Mouse (Mus musculus) CH12.LX (cell line): ENCODE measurements around the gene Spata2l. TPM values are rescaled to one million over a fixed set of nuclear protein-coding genes. Genes with fewer than 3 reads are reported as not detected.

ENCODE experiments used
- DNase-seq: peaks from one replicate; pipeline ENCODE4 v3.0.0-alpha.2; 2013; ENCODE audit errors: extremely low read depth
- H3K27ac ChIP-seq: 2 replicates; pipeline ENCODE4 v1.5.1; 2012; ENCODE audit warnings: low read depth, mild to moderate bottlenecking, control low read depth, moderate library complexity; ENCODE audit not compliant: insufficient read depth
- H3K27me3 ChIP-seq: replicated peaks from 2 replicates; pipeline ENCODE3; 2012; ENCODE audit warnings: inconsistent platforms
- H3K36me3 ChIP-seq, 2 experiments: replicated peaks in 1 of 2; 2 replicates each; pipeline versions ENCODE3 to v1.6.1; 2012; ENCODE audit warnings: inconsistent platforms in 1 of 2, low read length in 1 of 2, mild to moderate bottlenecking in 1 of 2, mixed read lengths in 1 of 2, moderate library complexity in 1 of 2; ENCODE audit not compliant: control insufficient read depth in 1 of 2, insufficient read depth in 1 of 2
- H3K4me1 ChIP-seq, 2 experiments: 2 replicates each; pipeline ENCODE4 v1.6.1; 2012; ENCODE audit warnings: inconsistent platforms in 1 of 2, moderate library complexity in 1 of 2; ENCODE audit not compliant: insufficient read depth in 2 of 2, control insufficient read depth in 1 of 2
- H3K4me2 ChIP-seq: 2 replicates; pipeline ENCODE4 v1.6.1; 2012; ENCODE audit warnings: low read depth, mild to moderate bottlenecking, control low read depth; ENCODE audit not compliant: poor library complexity, insufficient read depth, severe bottlenecking
- H3K4me3 ChIP-seq, 3 experiments: fragments of 150-350 bp in 1 of 3; sonication (generic) in 1 of 3; replicated peaks in 1 of 3; 2 replicates each; pipeline versions ENCODE3 to v1.5.1; 2011 to 2012; ENCODE audit warnings: low read depth in 2 of 3, low read length in 2 of 3, mild to moderate bottlenecking in 2 of 3, moderate library complexity in 2 of 3, control low read depth in 1 of 3, improper control_type of control experiment in 1 of 3, inconsistent platforms in 1 of 3, mixed read lengths in 1 of 3; ENCODE audit not compliant: poor library complexity in 1 of 3
- H3K79me2 ChIP-seq: replicated peaks from 2 replicates; pipeline ENCODE4 v1.6.1; 2012; ENCODE audit warnings: mild to moderate bottlenecking, moderate library complexity; ENCODE audit not compliant: control insufficient read depth, poor library complexity, insufficient read depth, severe bottlenecking; ENCODE audit errors: extremely low read depth
- H3K9ac ChIP-seq: 2 replicates; pipeline ENCODE4 v1.6.1; 2012; ENCODE audit warnings: low read depth, mild to moderate bottlenecking, control low read depth, moderate library complexity; ENCODE audit not compliant: insufficient read depth
- H3K9me3 ChIP-seq: replicated peaks from 2 replicates; pipeline ENCODE3; 2012; ENCODE audit warnings: low read length, inconsistent platforms, mixed read lengths
- CHD1 ChIP-seq: IDR thresholded peaks from 2 replicates; pipeline ENCODE4 v1.6.1; 2012; ENCODE audit warnings: low read depth, low read length, improper control_type of control experiment, inconsistent platforms
- CTCF ChIP-seq, 2 experiments: IDR thresholded peaks in 1 of 2; conservative IDR thresholded peaks in 1 of 2; 2 replicates each; pipeline ENCODE4 v1.5.1; 2011 to 2012; ENCODE audit warnings: low read depth in 2 of 2, low read length in 2 of 2, improper control_type of control experiment in 1 of 2, inconsistent platforms in 1 of 2, mild to moderate bottlenecking in 1 of 2, moderate library complexity in 1 of 2
- E2F4 ChIP-seq: IDR thresholded peaks from 2 replicates; pipeline ENCODE4 v1.6.1; 2011; ENCODE audit warnings: low read depth, low read length, improper control_type of control experiment; ENCODE audit not compliant: insufficient replicate concordance
- EP300 ChIP-seq: IDR thresholded peaks from 2 replicates; pipeline ENCODE4 v1.6.1; 2011; ENCODE audit warnings: low read length, improper control_type of control experiment
- GABPA ChIP-seq: IDR thresholded peaks from 2 replicates; pipeline ENCODE4 v1.6.1; 2012; ENCODE audit warnings: low read depth, low read length, improper control_type of control experiment, inconsistent platforms; ENCODE audit not compliant: insufficient replicate concordance
- HCFC1 ChIP-seq: IDR thresholded peaks from 2 replicates; pipeline ENCODE4 v1.6.1; 2012; ENCODE audit warnings: low read depth, mild to moderate bottlenecking, inconsistent platforms, low read length, improper control_type of control experiment
- IRF4 ChIP-seq: IDR thresholded peaks from 2 replicates; pipeline ENCODE4 v1.6.1; 2014; ENCODE audit warnings: low read depth, mild to moderate bottlenecking, inconsistent platforms, low read length, improper control_type of control experiment
- JUN ChIP-seq: IDR thresholded peaks from 2 replicates; pipeline ENCODE4 v1.6.1; 2011; ENCODE audit warnings: low read depth, mild to moderate bottlenecking, low read length, improper control_type of control experiment, moderate library complexity; ENCODE audit not compliant: insufficient read depth
- KAT2A ChIP-seq: IDR thresholded peaks from 2 replicates; pipeline ENCODE4 v1.6.1; 2012; ENCODE audit warnings: low read length, improper control_type of control experiment, inconsistent platforms; ENCODE audit not compliant: insufficient replicate concordance
- MAFK ChIP-seq: IDR thresholded peaks from 2 replicates; pipeline ENCODE4 v1.6.1; 2011; ENCODE audit warnings: low read length, improper control_type of control experiment; ENCODE audit not compliant: insufficient replicate concordance
- MAX ChIP-seq: IDR thresholded peaks from 2 replicates; pipeline ENCODE4 v1.6.1; 2011; ENCODE audit warnings: low read length, improper control_type of control experiment
- MAZ ChIP-seq: IDR thresholded peaks from 2 replicates; pipeline ENCODE4 v1.6.1; 2012; ENCODE audit warnings: low read depth, mild to moderate bottlenecking, inconsistent platforms, low read length, improper control_type of control experiment, moderate library complexity
- MEF2A ChIP-seq: IDR thresholded peaks from 2 replicates; pipeline ENCODE4 v1.6.1; 2014; ENCODE audit warnings: low read depth, mild to moderate bottlenecking, inconsistent platforms, low read length, improper control_type of control experiment, borderline replicate concordance
- MXI1 ChIP-seq: IDR thresholded peaks from 2 replicates; pipeline ENCODE4 v1.6.1; 2011; ENCODE audit warnings: mild to moderate bottlenecking, low read depth, low read length, improper control_type of control experiment
- MYC ChIP-seq: IDR thresholded peaks from 2 replicates; pipeline ENCODE4 v1.6.1; 2011; ENCODE audit warnings: low read depth, mild to moderate bottlenecking, improper control_type of control experiment, low read length
- NELFE ChIP-seq: IDR thresholded peaks from 2 replicates; pipeline ENCODE4 v1.6.1; 2011; ENCODE audit warnings: low read depth, low read length, improper control_type of control experiment
- POLR2A ChIP-seq: IDR thresholded peaks from 2 replicates; pipeline ENCODE4 v1.6.1; 2011; ENCODE audit warnings: low read depth, mild to moderate bottlenecking, improper control_type of control experiment, low read length
- POLR2AphosphoS2 ChIP-seq: IDR thresholded peaks from 2 replicates; pipeline ENCODE4 v1.6.1; 2011; ENCODE audit warnings: low read depth, low read length, improper control_type of control experiment
- RAD21 ChIP-seq: IDR thresholded peaks from 2 replicates; pipeline ENCODE4 v1.6.1; 2011; ENCODE audit warnings: low read depth, mild to moderate bottlenecking, low read length, improper control_type of control experiment, moderate library complexity
- SIN3A ChIP-seq: IDR thresholded peaks from 2 replicates; pipeline ENCODE4 v1.6.1; 2012; ENCODE audit warnings: low read length, improper control_type of control experiment, inconsistent platforms
- TBP ChIP-seq: conservative IDR thresholded peaks from 2 replicates; pipeline ENCODE4 v1.6.1; 2011; ENCODE audit warnings: low read depth, low read length, improper control_type of control experiment
- UBTF ChIP-seq: IDR thresholded peaks from 2 replicates; pipeline ENCODE4 v1.6.1; 2012; ENCODE audit warnings: low read depth, mild to moderate bottlenecking, inconsistent platforms, low read length, improper control_type of control experiment, moderate library complexity
- USF2 ChIP-seq: conservative IDR thresholded peaks from 2 replicates; pipeline ENCODE4 v1.6.1; 2011; ENCODE audit warnings: low read depth, low read length, improper control_type of control experiment
- ZC3H11A ChIP-seq: IDR thresholded peaks from 2 replicates; pipeline ENCODE4 v1.6.1; 2012; ENCODE audit warnings: low read depth, mild to moderate bottlenecking, inconsistent platforms, low read length, improper control_type of control experiment
- ZKSCAN1 ChIP-seq: IDR thresholded peaks from 2 replicates; pipeline ENCODE4 v1.6.1; 2012; ENCODE audit warnings: low read depth, inconsistent platforms, low read length, improper control_type of control experiment, borderline replicate concordance
- ZMIZ1 ChIP-seq: IDR thresholded peaks from 2 replicates; pipeline ENCODE4 v1.6.1; 2012; ENCODE audit warnings: low read depth, mild to moderate bottlenecking, inconsistent platforms, low read length, improper control_type of control experiment
- dilution Hi-C: fragments of 300-500 bp; cut with MboI; formaldehyde crosslinking; loops from 2 replicates; pipeline ENCODE4 v1.14.3; 2020; ENCODE audit warnings: low sequenced_read_pairs; ENCODE audit not compliant: extremely low pct_unique_long_range_greater_than_20kb, extremely low pct_ligation_motif_present
- in situ Hi-C: fragments of 300-500 bp; cut with MboI; formaldehyde crosslinking; loops from 3 replicates; pipeline ENCODE4 v1.14.3; 2019; ENCODE audit warnings: low sequenced_read_pairs, low pct_ligation_motif_present, low pct_unique_long_range_greater_than_20kb, mixed read lengths
- polyA plus RNA-seq: library from polyadenylated mRNA; unstranded; fragments of >175 nt; gene quantifications from 2 replicates; pipeline ENCODE4 v1.2.1, GENCODE M21; 2012; ENCODE audit warnings: low read depth; ENCODE audit not compliant: insufficient read length
- total RNA-seq, 2 experiments: library from RNA; depleted of rRNA; stranded (reverse); fragments of 300-350 nt in 1 of 2; fragments of >200 nt in 1 of 2; gene quantifications; 2 replicates each; pipeline ENCODE4 v1.2.3; 2012 to 2014

The Spata2l gene
- total and polyA plus RNA-seq, 3 experiments = 0.63 to 2.3 (median 1.4) TPM

DNA sequence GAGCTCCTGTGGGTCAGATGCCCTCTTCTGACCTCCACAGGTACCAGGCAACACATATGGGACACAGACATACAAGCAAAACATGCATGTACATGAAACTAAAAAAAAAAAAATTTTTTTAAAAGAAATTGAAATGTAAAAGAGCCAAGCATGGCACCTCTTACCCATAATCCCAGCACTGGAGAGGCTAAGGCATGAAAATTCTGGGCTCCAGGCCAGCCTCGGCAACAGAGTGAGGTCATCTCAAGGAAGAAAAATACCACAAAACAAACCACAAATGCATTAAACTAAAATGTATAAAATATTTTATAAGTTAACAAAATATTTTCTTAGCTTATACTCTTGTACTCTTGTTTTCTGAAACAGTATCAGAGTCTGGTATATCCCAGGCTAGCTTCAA is 15.1 kb downstream of the Spata2l start:
- in situ Hi-C loops (no loop called here), dilution Hi-C loops (no loop called here)
- Histone ChIP-seq H3K27ac (no peak overlapping the region), H3K9me3 (no peaks in the 10 kb centered on the region), H3K9ac (no peak overlapping the region), H3K79me2 (no peaks in the 10 kb centered on the region), H3K36me3 (peaks cover 0 to 1% of the 10 kb centered on the region in 2 experiments), H3K27me3 (no peaks in the 10 kb centered on the region), H3K4me2 (no peak overlapping the region), H3K4me3 (no peak overlapping the region), H3K4me1 (peaks cover 0 to 15% of the 10 kb centered on the region in 2 experiments; a peak in 2 of 4 replicates)
- no peak for DNase-seq
- TF ChIP-seq POLR2AphosphoS2 (no peak), TBP (no peak), CHD1 (no peak), JUN (no peak), MAFK (no peak), IRF4 (no peak), EP300 (no peak), CTCF (conservative IDR thresholded peaks at IDR 0.05 in 1 of 2, IDR thresholded peaks at IDR 0.05 in 1 of 2; ENCODE audit: low read depth in 2 of 2, low read length in 2 of 2) (no peak), MAZ (no peak), HCFC1 (no peak), MAX (no peak), UBTF (no peak), E2F4 (no peak), MXI1 (no peak), MYC (no peak), POLR2A (no peak), SIN3A (no peak)

GRCm38 (mm10) chr8:123215430-123215829 is 20.6 kb downstream of the Spata2l start:
- in situ Hi-C loops (no loop called here), dilution Hi-C loops (no loop called here)
- Histone ChIP-seq H3K4me2 (no peak overlapping the region), H3K4me1 (peaks cover 0 to 17% of the 10 kb centered on the region in 2 experiments; a peak in 2 of 4 replicates), H3K9ac (no peak overlapping the region), H3K4me3 (no peak overlapping the region), H3K27ac (no peak overlapping the region), H3K36me3 (peaks cover 2 to 6% of the 10 kb centered on the region in 2 experiments), H3K79me2 (peaks cover 16% of the 10 kb centered on the region), H3K27me3 (peaks cover 5% of the 10 kb centered on the region), H3K9me3 (no peaks in the 10 kb centered on the region)
- no peak for DNase-seq
- no peak for TF ChIP-seq GABPA
- TF ChIP-seq USF2 = no peak
- no peak for TF ChIP-seq RAD21
- no peak for TF ChIP-seq MXI1
- TF ChIP-seq KAT2A = no peak
- TF ChIP-seq EP300 = no peak
- TF ChIP-seq JUN = no peak
- TF ChIP-seq ZKSCAN1 = no peak
- TF ChIP-seq CTCF (conservative IDR thresholded peaks at IDR 0.05 in 1 of 2, IDR thresholded peaks at IDR 0.05 in 1 of 2; ENCODE audit: low read depth in 2 of 2, low read length in 2 of 2) = no peak
- TF ChIP-seq IRF4 = no peak
- TF ChIP-seq MEF2A = no peak
- no peak for TF ChIP-seq ZMIZ1
- no peak for TF ChIP-seq MYC
- no peak for TF ChIP-seq NELFE
- no peak for TF ChIP-seq MAZ
- TF ChIP-seq HCFC1 = no peak
- no peak for TF ChIP-seq ZC3H11A
